Mouse (Mus musculus): ENCODE results near the gene Dach1. TPM values are rescaled to one million over a fixed set of nuclear protein-coding genes. Genes with fewer than 3 reads are reported as not detected.

Gene Dach1
- polyA plus RNA-seq, 1 experiment from 2014 or later: 15.4 TPM

GRCm38 (mm10) chr14:97871001-97871400 lies 298.6 kb downstream of the Dach1 start:
- no peak overlapping the region for H3K4me3 ChIP-seq
- H3K27me3 ChIP-seq (ENCODE audit: poor library complexity, severe bottlenecking): no peaks in the 10 kb centered on the region
- DNase-seq (ENCODE audit: extremely low spot score, low spot score): no peak
- H3K27ac ChIP-seq: no peak overlapping the region
- no peaks in the 10 kb centered on the region for H3K9me3 ChIP-seq
- WGBS: 81% methylated on average over 2 of the region's 2 CpGs
- H3K36me3 ChIP-seq (replicated peaks): peaks cover 10% of the 10 kb centered on the region; the same call in 1 of the 2 replicates
- H3K4me1 ChIP-seq: no peaks in the 10 kb centered on the region

- no peak for DNase-seq (ENCODE audit: extremely low spot score, low spot score)
- 91% methylated on average over 3 of the region's 3 CpGs for WGBS
- H3K36me3 ChIP-seq (replicated peaks): no peaks in the 10 kb centered on the region; the same call in 1 of the 2 replicates
- no peak overlapping the region for H3K27ac ChIP-seq
- no peaks in the 10 kb centered on the region for H3K4me1 ChIP-seq
- H3K9me3 ChIP-seq: no peaks in the 10 kb centered on the region
- H3K4me3 ChIP-seq: no peak overlapping the region
- H3K27me3 ChIP-seq (ENCODE audit: poor library complexity, severe bottlenecking): no peaks in the 10 kb centered on the region
These were observed 311.2 kb downstream of the Dach1 start for GRCm38 (mm10) chr14:97858384-97858783.

GRCm38 (mm10) chr14:97857276-97857675 lies 312.3 kb downstream of the Dach1 start:
- Histone ChIP-seq H3K4me3 (no peak overlapping the region), H3K27ac (no peak overlapping the region), H3K36me3 (replicated peaks) (no peaks in the 10 kb centered on the region; the same call in 1 of the 2 replicates), H3K9me3 (no peaks in the 10 kb centered on the region), H3K27me3 (ENCODE audit: poor library complexity, severe bottlenecking) (no peaks in the 10 kb centered on the region), H3K4me1 (no peaks in the 10 kb centered on the region)
- WGBS: 71% methylated on average over 2 of the region's 2 CpGs
- DNase-seq (ENCODE audit: extremely low spot score, low spot score): no peak

- H3K9me3 ChIP-seq: no peaks in the 10 kb centered on the region
- no peaks in the 10 kb centered on the region for H3K36me3 ChIP-seq (replicated peaks)
- H3K4me1 ChIP-seq: 0 out of 2 replicates have a peak, but pooled peaks cover 5% of the 10 kb centered on the region
- H3K4me3 ChIP-seq: no peak overlapping the region
- H3K27me3 ChIP-seq (ENCODE audit: poor library complexity, severe bottlenecking): no peaks in the 10 kb centered on the region
- WGBS: 89% methylated on average over 1 of the region's 1 CpGs
- no peak for DNase-seq (ENCODE audit: extremely low spot score, low spot score)
- H3K27ac ChIP-seq: no peak overlapping the region
These were observed 314.2 kb downstream of the Dach1 start for GRCm38 (mm10) chr14:97855345-97855744.

GRCm38 (mm10) chr14:97850486-97850885 lies 319.1 kb downstream of the Dach1 start:
- no peak overlapping the region for H3K27ac ChIP-seq
- H3K4me1 ChIP-seq: peaks cover 10% of the 10 kb centered on the region; the same call in 1 of the 2 replicates
- no peaks in the 10 kb centered on the region for H3K27me3 ChIP-seq (ENCODE audit: poor library complexity, severe bottlenecking)
- no peak for DNase-seq (ENCODE audit: extremely low spot score, low spot score)
- WGBS: 81% methylated on average over 4 of the region's 4 CpGs
- H3K36me3 ChIP-seq (replicated peaks): no peaks in the 10 kb centered on the region
- no peaks in the 10 kb centered on the region for H3K9me3 ChIP-seq
- H3K4me3 ChIP-seq: no peak overlapping the region

- H3K27ac ChIP-seq: no peak overlapping the region
These were observed 321.9 kb downstream of the Dach1 start for GRCm38 (mm10) chr14:97847641-97848040.

GRCm38 (mm10) chr14:97839275-97839674 lies 330.3 kb downstream of the Dach1 start:
- Histone ChIP-seq H3K36me3 (replicated peaks) (peaks cover 18% of the 10 kb centered on the region), H3K4me3 (no peak overlapping the region), H3K27ac (no peak overlapping the region), H3K27me3 (ENCODE audit: poor library complexity, severe bottlenecking) (no peaks in the 10 kb centered on the region), H3K4me1 (no peaks in the 10 kb centered on the region), H3K9me3 (no peaks in the 10 kb centered on the region)
- WGBS: 88% methylated on average over 5 of the region's 5 CpGs
- DNase-seq (ENCODE audit: extremely low spot score, low spot score): no peak

More at GRCm38 (mm10) chr14:97847641-97848040, 321.9 kb downstream of the Dach1 start:
- Histone ChIP-seq H3K4me1 (peaks cover 10% of the 10 kb centered on the region; the same call in 1 of the 2 replicates), H3K4me3 (no peak overlapping the region), H3K36me3 (replicated peaks) (no peaks in the 10 kb centered on the region), H3K27me3 (ENCODE audit: poor library complexity, severe bottlenecking) (no peaks in the 10 kb centered on the region), H3K9me3 (no peaks in the 10 kb centered on the region)
- WGBS: 47% methylated on average over 1 of the region's 1 CpGs
- DNase-seq (ENCODE audit: extremely low spot score, low spot score): no peak

GRCm38 (mm10) chr14:97829865-97830264 lies 339.7 kb downstream of the Dach1 start:
- Histone ChIP-seq H3K36me3 (replicated peaks) (peaks cover 17% of the 10 kb centered on the region), H3K27ac (no peak overlapping the region), H3K4me1 (0 out of 2 replicates have a peak, but pooled peaks cover 2% of the 10 kb centered on the region), H3K9me3 (no peaks in the 10 kb centered on the region), H3K27me3 (ENCODE audit: poor library complexity, severe bottlenecking) (no peaks in the 10 kb centered on the region), H3K4me3 (no peak overlapping the region)
- DNase-seq (ENCODE audit: extremely low spot score, low spot score): no peak
- 82% methylated on average over 3 of the region's 3 CpGs for WGBS

- Histone ChIP-seq H3K9me3 (no peaks in the 10 kb centered on the region), H3K27me3 (ENCODE audit: poor library complexity, severe bottlenecking) (no peaks in the 10 kb centered on the region), H3K36me3 (replicated peaks) (0 out of 2 replicates have a peak, but pooled peaks cover 3% of the 10 kb centered on the region), H3K4me1 (no peaks in the 10 kb centered on the region), H3K4me3 (no peak overlapping the region), H3K27ac (no peak overlapping the region)
- WGBS: 85% methylated on average over 7 of the region's 7 CpGs
- no peak for DNase-seq (ENCODE audit: extremely low spot score, low spot score)
These were observed 354.9 kb downstream of the Dach1 start for GRCm38 (mm10) chr14:97814555-97815175.

GRCm38 (mm10) chr14:97813557-97813956 lies 356.0 kb downstream of the Dach1 start:
- no peak for DNase-seq (ENCODE audit: extremely low spot score, low spot score)
- H3K9me3 ChIP-seq: no peaks in the 10 kb centered on the region
- no peak overlapping the region for H3K4me3 ChIP-seq

GRCm38 (mm10) chr14:97795385-97795952 lies 374.1 kb downstream of the Dach1 start:
- WGBS: 93% methylated on average over 5 of the region's 5 CpGs
- peaks cover 6% of the 10 kb centered on the region; the same call in 1 of the 2 replicates for H3K36me3 ChIP-seq (replicated peaks)
- no peak overlapping the region for H3K27ac ChIP-seq
- no peak overlapping the region for H3K4me3 ChIP-seq
- H3K27me3 ChIP-seq (ENCODE audit: poor library complexity, severe bottlenecking): no peaks in the 10 kb centered on the region
- no peak for DNase-seq (ENCODE audit: extremely low spot score, low spot score)
- H3K9me3 ChIP-seq: no peaks in the 10 kb centered on the region
- H3K4me1 ChIP-seq: peaks cover 9% of the 10 kb centered on the region

More at GRCm38 (mm10) chr14:97813557-97813956, 356.0 kb downstream of the Dach1 start:
- Histone ChIP-seq H3K27me3 (ENCODE audit: poor library complexity, severe bottlenecking) (no peaks in the 10 kb centered on the region), H3K4me1 (no peaks in the 10 kb centered on the region), H3K36me3 (replicated peaks) (no peaks in the 10 kb centered on the region), H3K27ac (no peak overlapping the region)
- WGBS: 87% methylated on average over 11 of the region's 11 CpGs

- DNase-seq (ENCODE audit: extremely low spot score, low spot score): no peak
- Histone ChIP-seq H3K27ac (no peak overlapping the region), H3K4me1 (no peaks in the 10 kb centered on the region), H3K27me3 (ENCODE audit: poor library complexity, severe bottlenecking) (no peaks in the 10 kb centered on the region), H3K9me3 (peaks cover 16% of the 10 kb centered on the region), H3K36me3 (replicated peaks) (no peaks in the 10 kb centered on the region), H3K4me3 (no peak overlapping the region)
- WGBS: 93% methylated on average over 2 of the region's 2 CpGs
These were observed 395.3 kb downstream of the Dach1 start for GRCm38 (mm10) chr14:97774135-97774767.

- DNase-seq (ENCODE audit: extremely low spot score, low spot score): peak; percentile 24
- 24% methylated on average over 4 of the region's 4 CpGs for WGBS
These were observed 415.2 kb downstream of the Dach1 start for GRCm38 (mm10) chr14:97754400-97754799.

More at GRCm38 (mm10) chr14:97754400-97754799, 415.2 kb downstream of the Dach1 start:
- Histone ChIP-seq H3K9me3 (no peaks in the 10 kb centered on the region), H3K27me3 (ENCODE audit: poor library complexity, severe bottlenecking) (no peaks in the 10 kb centered on the region), H3K4me1 (peaks cover 16% of the 10 kb centered on the region), H3K36me3 (replicated peaks) (no peaks in the 10 kb centered on the region), H3K27ac (peak overlapping the region; percentile 25; the same call in 1 of the 2 replicates), H3K4me3 (no peak overlapping the region)
